Comparison of ENCODE assay signal across 20 mouse cellular contexts in genomic region chr3:87360466-87360865, GRCm38 (mm10). TPM values are rescaled to one million over a fixed set of nuclear protein-coding genes. Genes with fewer than 3 reads are reported as not detected.
"Had no signal": no experiment of that assay in that cellular context is flagged by ENCODE, and none has a peak within 500 bp of the region (broad histone marks: within the 10 kb centered on the region; RNA-seq: fewer than 3 reads in every experiment).

No protein-coding gene starts in this region.

- ATAC-seq: intestine, embryonic 16.5 days; lung, postnatal 0 days; midbrain, embryonic 15.5 days had no signal

- H3K9ac ChIP-seq: liver, embryonic 13.5 days; lung, embryonic 14.5 days; midbrain, embryonic 12.5 days; midbrain, embryonic 15.5 days; neural tube, embryonic 13.5 days had no signal

- H3K27me3 ChIP-seq: liver, embryonic 13.5 days; midbrain, embryonic 12.5 days; midbrain, embryonic 15.5 days; neural tube, embryonic 13.5 days had no signal

- H3K4me1 ChIP-seq: liver, embryonic 13.5 days; midbrain, embryonic 12.5 days; midbrain, embryonic 15.5 days; neural tube, embryonic 13.5 days had no signal

- H3K9me3 ChIP-seq: liver, embryonic 13.5 days; midbrain, embryonic 12.5 days; midbrain, embryonic 15.5 days; neural tube, embryonic 13.5 days had no signal

- H3K36me3 ChIP-seq: liver, embryonic 13.5 days; midbrain, embryonic 12.5 days; midbrain, embryonic 15.5 days; neural tube, embryonic 13.5 days had no signal

- H3K4me2 ChIP-seq: liver, embryonic 13.5 days; lung, embryonic 14.5 days; midbrain, embryonic 12.5 days; midbrain, embryonic 15.5 days; neural tube, embryonic 13.5 days had no signal

- DNase-seq: kidney, adult 18-20 months; kidney, adult 9 months; kidney, postnatal 14 days; kidney, postnatal 4 days; liver, embryonic 13.5 days; thymus, adult 18-20 months; thymus, postnatal 36 days had no signal

- H3K27ac ChIP-seq: liver, embryonic 13.5 days; macrophage; midbrain, embryonic 12.5 days; midbrain, embryonic 15.5 days; neural tube, embryonic 13.5 days had no signal

- H3K4me3 ChIP-seq: liver, embryonic 13.5 days; midbrain, embryonic 12.5 days; midbrain, embryonic 15.5 days; myocyte; neural tube, embryonic 13.5 days had no signal

RNA-seq across cellular contexts. Expression of gene Cd5l, which starts 2.8 kb away (rescaled TPM):
- total RNA-seq: layer of hippocampus, adult 18-20 months; left cerebral cortex, adult 8-10 months; left cerebral cortex, postnatal 25 days had no signal
- polyA plus RNA-seq: myocyte; neural tube, embryonic 13.5 days; small intestine, adult 2 months had no signal

RNA-seq across cellular contexts. Expression of gene Fcrl1, which starts 15.7 kb away (rescaled TPM):
- polyA plus RNA-seq: lung, embryonic 14.5 days; midbrain, embryonic 15.5 days; myocyte; neural tube, embryonic 13.5 days; testis, adult 2 months had no signal
